Mouse (Mus musculus) CD8-positive naive resting alpha-beta T cell, adult 2 months (primary cell): ENCODE results near the gene Mettl18.
"Not testable (repeated sequence)": the region's sequence is repeated elsewhere in the genome, so short reads cannot be mapped to it uniquely, and the experiment has no call there.

Experiments used
- DNase-seq, 2 experiments: peaks; one replicate each; pipeline ENCODE4 v3.0.0; 2022; ENCODE audit warnings: low read depth in 2 of 2, low spot score in 2 of 2

Gene Mettl18

GRCm38 (mm10) chr1:163994721-163995608 lies at the start of gene Mettl18, which contains the start of gene BC055324:
Gene Mettl18 (plus strand): TSS chr1:163994889.
Gene BC055324 (minus strand): TSS chr1:163994796.
- DNase-seq = peak; percentile 89 to 93

GRCm38 (mm10) chr1:163953396-163953795 lies 41.3 kb upstream of the Mettl18 start:
- DNase-seq = no peak

GRCm38 (mm10) chr1:163958036-163958435 lies 36.7 kb upstream of the Mettl18 start:
- DNase-seq = no peak

- no peak for DNase-seq
Measured at GRCm38 (mm10) chr1:163964008-163964689, 30.5 kb upstream of the Mettl18 start.

- DNase-seq = no peak
Measured at GRCm38 (mm10) chr1:163974471-163974870, 20.2 kb upstream of the Mettl18 start.

GRCm38 (mm10) chr1:163975088-163975487 lies 19.6 kb upstream of the Mettl18 start:
- DNase-seq = no peak

- no peak for DNase-seq
Measured at GRCm38 (mm10) chr1:163976515-163976914, 18.2 kb upstream of the Mettl18 start.

GRCm38 (mm10) chr1:163992371-163992770 lies 2.3 kb upstream of the Mettl18 start:
- no peak for DNase-seq

- no peak for DNase-seq
Measured at GRCm38 (mm10) chr1:163994173-163994720, 442 bp upstream of the Mettl18 start.

GRCm38 (mm10) chr1:163995609-163995913 lies 872 bp downstream of the Mettl18 start:
- DNase-seq = no peak

- DNase-seq = no peak
Measured at GRCm38 (mm10) chr1:164001831-164002452, 7.3 kb downstream of the Mettl18 start.

- DNase-seq = no peak
Measured at GRCm38 (mm10) chr1:164004311-164004710, 9.6 kb downstream of the Mettl18 start.

- peak; percentile 44 to 58 for DNase-seq
Measured at GRCm38 (mm10) chr1:164009235-164009634, 14.5 kb downstream of the Mettl18 start.

GRCm38 (mm10) chr1:164014616-164015015 lies 19.9 kb downstream of the Mettl18 start:
- DNase-seq = no peak

GRCm38 (mm10) chr1:164018221-164018896 lies 23.7 kb downstream of the Mettl18 start:
- no peak for DNase-seq

GRCm38 (mm10) chr1:164019789-164020188 lies 25.1 kb downstream of the Mettl18 start:
- no peak for DNase-seq

- DNase-seq = not testable (repeated sequence)
Measured at GRCm38 (mm10) chr1:164020746-164021145, 26.1 kb downstream of the Mettl18 start.

GRCm38 (mm10) chr1:164022106-164022505 lies 27.4 kb downstream of the Mettl18 start:
- not testable (repeated sequence) for DNase-seq

GRCm38 (mm10) chr1:164025685-164026084 lies 31.0 kb downstream of the Mettl18 start:
- DNase-seq = no peak

GRCm38 (mm10) chr1:164027416-164027815 lies 32.7 kb downstream of the Mettl18 start:
- DNase-seq = peak in 1 of 2 experiments; percentile 37
